Mouse (Mus musculus) MEL (cell line): Measurements from ENCODE around the gene Prdx2. TPM values are rescaled to one million over a fixed set of nuclear protein-coding genes. Genes with fewer than 3 reads are reported as not detected.

Source experiments
- DNase-seq: peaks from one replicate; pipeline ENCODE4 v3.0.0; 2011; ENCODE audit warnings: low read depth, low spot score
- H3K27ac ChIP-seq: 2 replicates; pipeline ENCODE4 v1.5.1; 2012; ENCODE audit warnings: low read depth, mild to moderate bottlenecking, control low read depth, low read length, moderate library complexity; ENCODE audit not compliant: control insufficient read depth
- H3K27me3 ChIP-seq, 2 experiments: fragments of 150-350 bp in 1 of 2; sonication (generic) in 1 of 2; 2 replicates each; pipeline ENCODE4 v1.6.1; 2012; ENCODE audit warnings: low read length in 2 of 2, mild to moderate bottlenecking in 2 of 2, improper control_type of control experiment in 1 of 2, moderate library complexity in 1 of 2; ENCODE audit not compliant: insufficient read depth in 2 of 2, control insufficient read depth in 1 of 2
- H3K36me3 ChIP-seq, 2 experiments: 2 replicates each; pipeline ENCODE4 v1.6.1; 2012 to 2014; ENCODE audit warnings: low read length in 2 of 2, improper control_type of control experiment in 1 of 2, inconsistent platforms in 1 of 2, mild to moderate bottlenecking in 1 of 2; ENCODE audit not compliant: insufficient read depth in 2 of 2, control insufficient read depth in 1 of 2
- H3K4me1 ChIP-seq, 2 experiments: fragments of 150-350 bp in 1 of 2; sonication (generic) in 1 of 2; 2 replicates each; pipeline ENCODE4 v1.6.1; 2012; ENCODE audit warnings: low read length in 2 of 2, improper control_type of control experiment in 1 of 2, mild to moderate bottlenecking in 1 of 2; ENCODE audit not compliant: insufficient read depth in 2 of 2, control insufficient read depth in 1 of 2
- H3K4me3 ChIP-seq, 2 experiments: fragments of 150-350 bp in 1 of 2; sonication (generic) in 1 of 2; 2 replicates each; pipeline ENCODE4 v1.5.1; 2012; ENCODE audit warnings: low read depth in 2 of 2, low read length in 2 of 2, mild to moderate bottlenecking in 2 of 2, moderate library complexity in 2 of 2, control low read depth in 1 of 2, improper control_type of control experiment in 1 of 2; ENCODE audit not compliant: control insufficient read depth in 1 of 2, insufficient read depth in 1 of 2
- H3K79me2 ChIP-seq: 2 replicates; pipeline ENCODE4 v1.6.1; 2012; ENCODE audit warnings: mild to moderate bottlenecking, low read length, moderate library complexity; ENCODE audit not compliant: control insufficient read depth, poor library complexity, insufficient read depth
- H3K9ac ChIP-seq: 2 replicates; pipeline ENCODE4 v1.6.1; 2012; ENCODE audit warnings: low read depth, mild to moderate bottlenecking, control low read depth, low read length, moderate library complexity; ENCODE audit not compliant: control insufficient read depth, poor library complexity, severe bottlenecking
- H3K9me3 ChIP-seq: fragments of 150-350 bp; sonication (generic); replicated peaks from 2 replicates; pipeline ENCODE4 v1.6.1; 2012; ENCODE audit warnings: mild to moderate bottlenecking, low read length, improper control_type of control experiment, moderate library complexity; ENCODE audit not compliant: insufficient read depth
- BHLHE40 ChIP-seq: IDR thresholded peaks from 2 replicates; pipeline ENCODE4 v1.6.1; 2012; ENCODE audit warnings: low read depth, mild to moderate bottlenecking, inconsistent platforms, low read length, improper control_type of control experiment, borderline replicate concordance
- CHD1 ChIP-seq: IDR thresholded peaks from 2 replicates; pipeline ENCODE4 v1.6.1; 2012; ENCODE audit warnings: low read depth, mild to moderate bottlenecking, inconsistent platforms, low read length, improper control_type of control experiment
- E2F4 ChIP-seq: IDR thresholded peaks from 2 replicates; pipeline ENCODE4 v1.6.1; 2011; ENCODE audit warnings: low read depth, low read length, improper control_type of control experiment, borderline replicate concordance
- ETS1 ChIP-seq: IDR thresholded peaks from 2 replicates; pipeline ENCODE4 v1.6.1; 2012; ENCODE audit warnings: low read depth, mild to moderate bottlenecking, inconsistent platforms, low read length, improper control_type of control experiment, moderate library complexity
- GABPA ChIP-seq: IDR thresholded peaks from 2 replicates; pipeline ENCODE4 v1.6.1; 2012; ENCODE audit warnings: low read depth, mild to moderate bottlenecking, inconsistent platforms, low read length, improper control_type of control experiment, moderate library complexity
- GATA1 ChIP-seq: IDR thresholded peaks from 2 replicates; pipeline ENCODE4 v1.6.1; 2011; ENCODE audit warnings: low read depth, low read length, improper control_type of control experiment
- HCFC1 ChIP-seq: IDR thresholded peaks from 2 replicates; pipeline ENCODE4 v1.6.1; 2012; ENCODE audit warnings: low read depth, mild to moderate bottlenecking, inconsistent platforms, low read length, improper control_type of control experiment, moderate library complexity
- KAT2A ChIP-seq: conservative IDR thresholded peaks from 2 replicates; pipeline ENCODE4 v1.6.1; 2012; ENCODE audit warnings: low read depth, low read length, improper control_type of control experiment, inconsistent platforms
- MAX ChIP-seq: IDR thresholded peaks from 2 replicates; pipeline ENCODE4 v1.6.1; 2011; ENCODE audit warnings: low read length, improper control_type of control experiment
- MAZ ChIP-seq: IDR thresholded peaks from 2 replicates; pipeline ENCODE4 v1.6.1; 2012; ENCODE audit warnings: low read depth, mild to moderate bottlenecking, inconsistent platforms, low read length, improper control_type of control experiment
- MXI1 ChIP-seq: IDR thresholded peaks from 2 replicates; pipeline ENCODE4 v1.6.1; 2011; ENCODE audit warnings: mild to moderate bottlenecking, low read depth, low read length, improper control_type of control experiment
- MYB ChIP-seq: IDR thresholded peaks from 2 replicates; pipeline ENCODE4 v1.6.1; 2011; ENCODE audit warnings: mild to moderate bottlenecking, low read depth, low read length, improper control_type of control experiment
- MYC ChIP-seq: IDR thresholded peaks from 2 replicates; pipeline ENCODE4 v1.6.1; 2011; ENCODE audit warnings: low read depth, mild to moderate bottlenecking, low read length, improper control_type of control experiment, moderate library complexity
- NELFE ChIP-seq: IDR thresholded peaks from 2 replicates; pipeline ENCODE4 v1.6.1; 2011; ENCODE audit warnings: low read depth, low read length, improper control_type of control experiment
- POLR2A ChIP-seq, 2 experiments: IDR thresholded peaks; 2 replicates each; pipeline ENCODE4 v1.6.1; 2011 to 2012; ENCODE audit warnings: low read length in 2 of 2, mild to moderate bottlenecking in 2 of 2, control low read depth in 1 of 2, improper control_type of control experiment in 1 of 2, low read depth in 1 of 2, moderate library complexity in 1 of 2; ENCODE audit not compliant: control insufficient read depth in 1 of 2, insufficient read depth in 1 of 2, poor library complexity in 1 of 2
- POLR2AphosphoS2 ChIP-seq: IDR thresholded peaks from 2 replicates; pipeline ENCODE4 v1.6.1; 2011; ENCODE audit warnings: low read length, improper control_type of control experiment
- POLR2AphosphoS5 ChIP-seq: IDR thresholded peaks from 2 replicates; pipeline ENCODE4 v1.6.1; 2012; ENCODE audit warnings: low read depth, borderline replicate concordance, mild to moderate bottlenecking, inconsistent platforms, low read length, moderate library complexity, mixed read lengths
- RAD21 ChIP-seq: IDR thresholded peaks from 2 replicates; pipeline ENCODE4 v1.6.1; 2011; ENCODE audit warnings: mild to moderate bottlenecking, low read depth, low read length, improper control_type of control experiment
- RCOR1 ChIP-seq: IDR thresholded peaks from 2 replicates; pipeline ENCODE4 v1.6.1; 2012; ENCODE audit warnings: low read depth, mild to moderate bottlenecking, inconsistent platforms, low read length, improper control_type of control experiment
- SIN3A ChIP-seq: IDR thresholded peaks from 2 replicates; pipeline ENCODE4 v1.6.1; 2012; ENCODE audit warnings: low read length, improper control_type of control experiment, inconsistent platforms
- SMC3 ChIP-seq: IDR thresholded peaks from 2 replicates; pipeline ENCODE4 v1.6.1; 2011; ENCODE audit warnings: low read depth, low read length, improper control_type of control experiment
- TAL1 ChIP-seq: IDR thresholded peaks from 2 replicates; pipeline ENCODE4 v1.6.1; 2012; ENCODE audit warnings: mild to moderate bottlenecking, inconsistent platforms, low read length, moderate library complexity, mixed read lengths
- TCF12 ChIP-seq: IDR thresholded peaks from 2 replicates; pipeline ENCODE4 v1.6.1; 2014; ENCODE audit warnings: low read depth, mild to moderate bottlenecking, inconsistent platforms, low read length, improper control_type of control experiment, moderate library complexity
- UBTF ChIP-seq: IDR thresholded peaks from 2 replicates; pipeline ENCODE4 v1.6.1; 2012; ENCODE audit warnings: low read depth, mild to moderate bottlenecking, inconsistent platforms, low read length, improper control_type of control experiment, moderate library complexity, borderline replicate concordance; ENCODE audit not compliant: insufficient read depth
- USF1 ChIP-seq: IDR thresholded peaks from 2 replicates; pipeline ENCODE4 v1.6.1; 2014; ENCODE audit warnings: low read depth, mild to moderate bottlenecking, inconsistent platforms, low read length, improper control_type of control experiment, moderate library complexity
- ZC3H11A ChIP-seq: IDR thresholded peaks from 2 replicates; pipeline ENCODE4 v1.6.1; 2012; ENCODE audit warnings: low read depth, mild to moderate bottlenecking, inconsistent platforms, low read length, improper control_type of control experiment
- ZMIZ1 ChIP-seq: IDR thresholded peaks from 2 replicates; pipeline ENCODE4 v1.6.1; 2012; ENCODE audit warnings: low read depth, mild to moderate bottlenecking, inconsistent platforms, low read length, improper control_type of control experiment, moderate library complexity
- ZNF384 ChIP-seq: IDR thresholded peaks from 2 replicates; pipeline ENCODE4 v1.6.1; 2012; ENCODE audit warnings: low read depth, mild to moderate bottlenecking, inconsistent platforms, low read length, improper control_type of control experiment
- polyA plus RNA-seq, 2 experiments: library from polyadenylated mRNA; stranded (reverse) in 1 of 2; unstranded in 1 of 2; fragments of >175 nt in 1 of 2; fragments of >200 nt in 1 of 2; gene quantifications; 2 replicates each; pipeline versions ENCODE4 v1.2.1 to v1.2.4; 2012; ENCODE audit warnings: low replicate concordance in 2 of 2, low read depth in 1 of 2; ENCODE audit not compliant: insufficient read length in 2 of 2, insufficient read depth in 1 of 2, missing spikeins in 1 of 2
- total RNA-seq: library from RNA; depleted of rRNA; stranded (reverse); fragments of 300-350 nt; gene quantifications from 2 replicates; pipeline ENCODE4 v1.2.3, GENCODE M21; 2012

The Prdx2 gene
- total and polyA plus RNA-seq, 3 experiments: 643 to 773 (median 679) TPM

DNA sequence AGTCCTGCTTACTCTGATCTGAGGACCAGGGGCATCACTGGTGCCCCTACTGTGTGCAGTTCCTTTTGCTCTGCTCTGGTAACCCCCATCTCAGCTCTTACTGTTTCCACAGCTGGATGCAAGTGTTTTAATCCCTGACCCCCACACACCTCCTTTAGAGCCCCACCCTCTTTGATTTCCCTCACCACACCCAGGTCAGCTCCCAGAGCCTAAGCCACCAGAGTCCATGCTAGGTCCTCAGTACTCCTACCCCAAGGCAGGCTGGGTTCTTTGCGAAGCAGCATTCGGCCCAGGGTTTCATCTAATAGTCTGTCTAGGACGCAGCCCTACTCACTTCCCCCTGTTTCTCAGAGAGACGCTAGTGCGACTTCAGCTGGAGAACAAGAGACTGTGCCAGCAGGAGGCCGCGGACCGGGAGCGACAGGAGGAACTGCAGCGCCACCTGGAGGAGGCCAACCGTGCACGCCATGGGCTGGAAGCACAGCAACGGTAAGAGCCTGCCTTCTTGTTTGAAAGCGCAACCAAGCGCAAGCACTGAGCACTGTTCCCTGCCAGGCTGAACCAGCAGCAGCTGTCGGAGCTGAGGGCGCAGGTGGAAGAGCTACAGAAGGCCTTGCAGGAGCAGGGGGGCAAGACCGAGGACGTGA lies 28.4 kb downstream of the Prdx2 start (continued):
- 0 out of 2 replicates have a peak, but pooled peaks have one; percentile 47 for TF ChIP-seq ZMIZ1
- no peak for TF ChIP-seq BHLHE40
- TF ChIP-seq POLR2AphosphoS2: no peak
- TF ChIP-seq RAD21: peak; percentile 82
- peak; percentile 53 for TF ChIP-seq MAX
- peak; percentile 81 for TF ChIP-seq SIN3A
- peak; percentile 70 for TF ChIP-seq HCFC1
- TF ChIP-seq GABPA: no peak
- peak; percentile 43; the same call in 1 of the 2 replicates for TF ChIP-seq TCF12
- TF ChIP-seq CHD1: no peak
- TF ChIP-seq ETS1: peak; percentile 64; the same call in 1 of the 2 replicates
- TF ChIP-seq POLR2AphosphoS5: no peak
- TF ChIP-seq KAT2A: no peak
- TF ChIP-seq UBTF: no peak
- peak; percentile 34; the same call in 1 of the 2 replicates for TF ChIP-seq ZNF384
- peak; percentile 63; the same call in 1 of the 2 replicates for TF ChIP-seq MAZ
- TF ChIP-seq MYC: peak; percentile 64; the same call in 1 of the 2 replicates
- peak; percentile 43; the same call in 1 of the 2 replicates for TF ChIP-seq RCOR1
- TF ChIP-seq GATA1: no peak
- TF ChIP-seq ZC3H11A: peak; percentile 68
- no peak for TF ChIP-seq E2F4
- no peak for TF ChIP-seq MYB
- TF ChIP-seq POLR2A (IDR thresholded peaks at IDR 0.05; ENCODE audit: control insufficient read depth in 1 of 2, insufficient read depth in 1 of 2, low read depth in 1 of 2, low read length in 2 of 2, poor library complexity in 1 of 2): no peak
- peak; percentile 92 for TF ChIP-seq SMC3
- TF ChIP-seq, all 39 proteins: peak for 20

GRCm38 (mm10) chr8:85007686-85008085 lies 38.3 kb downstream of the Prdx2 start:
- DNase-seq: no peak
- Histone ChIP-seq H3K79me2 (no peaks in the 10 kb centered on the region), H3K36me3 (no peaks in the 10 kb centered on the region), H3K27ac (no peak overlapping the region), H3K4me3 (no peak overlapping the region), H3K9me3 (no peaks in the 10 kb centered on the region), H3K4me1 (no peaks in the 10 kb centered on the region), H3K27me3 (no peaks in the 10 kb centered on the region), H3K9ac (no peak overlapping the region)
- TF ChIP-seq UBTF (no peak), MYC (no peak), KAT2A (no peak), MYB (no peak), SIN3A (no peak), RAD21 (no peak), USF1 (no peak), GABPA (no peak), NELFE (no peak), MXI1 (no peak), POLR2AphosphoS2 (no peak), TAL1 (no peak), GATA1 (no peak)
